Mouse (Mus musculus) heart, adult 2 months (tissue): ENCODE measurements around the gene Soga1.

Source experiments
- EP300 ChIP-seq: fragments of 200-500 bp; IDR thresholded peaks from 2 replicates; pipeline ENCODE4 v1.6.1; 2011; ENCODE audit warnings: low read depth, low read length, control low read depth; ENCODE audit not compliant: insufficient read depth
- POLR2A ChIP-seq: fragments of 200-500 bp; IDR thresholded peaks from 2 replicates; pipeline ENCODE4 v1.6.1; 2011; ENCODE audit warnings: mild to moderate bottlenecking, low read depth, low read length, control low read depth; ENCODE audit not compliant: insufficient read depth

DNA sequence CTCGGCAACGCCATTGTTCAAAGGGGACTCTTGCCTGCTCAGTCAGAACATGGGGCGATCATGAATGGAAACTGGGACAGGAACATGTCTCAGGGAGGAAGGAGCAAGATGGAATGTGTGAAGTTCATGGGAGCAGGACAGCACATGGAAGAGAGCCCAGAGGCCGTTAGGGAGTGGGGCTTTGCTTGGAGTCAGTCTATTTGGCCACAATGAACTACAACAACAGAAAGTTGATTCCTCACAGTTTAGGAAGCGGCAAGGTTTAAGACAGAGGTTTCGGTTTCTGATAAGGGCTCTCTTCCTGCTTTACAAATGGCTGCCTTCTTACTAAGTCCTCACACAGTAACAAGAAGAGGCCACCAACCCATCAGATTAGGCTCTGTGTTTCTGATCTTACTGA is 111.7 kb downstream of the Soga1 start:
- TF ChIP-seq EP300 (no peak), POLR2A (no peak)
